Mouse (Mus musculus) liver, embryonic 14.5 days (tissue): Measurements from ENCODE around the gene Cd47.

Source experiments
- CTCF ChIP-seq: IDR thresholded peaks from 2 replicates; pipeline ENCODE4 v1.5.1; 2016; ENCODE audit warnings: antibody characterized with exemption, low read depth, control low read depth
- EP300 ChIP-seq: IDR thresholded peaks from 2 replicates; pipeline ENCODE4 v1.6.1; 2016; ENCODE audit warnings: antibody characterized with exemption, low read depth

GRCm38 (mm10) chr16:49839681-49840535 lies 39.6 kb downstream of the Cd47 start:
- TF ChIP-seq CTCF (peak; percentile 33; the same call in 1 of the 2 replicates), EP300 (peak; percentile 99)
